Mouse (Mus musculus) liver, postnatal 0 days (tissue): ENCODE results near the gene Sema6b. TPM values are rescaled to one million over a fixed set of nuclear protein-coding genes. Genes with fewer than 3 reads are reported as not detected.
"Not testable (repeated sequence)": the region's sequence is repeated elsewhere in the genome, so short reads cannot be mapped to it uniquely, and the experiment has no call there.

ENCODE experiments used
- ATAC-seq: fragments of 200-750 bp; cut with Nextera tagmentation; 2 replicates; pipeline ENCODE4 v1.8.0; 2017; ENCODE audit warnings: mild to moderate bottlenecking, moderate library complexity
- DNase-seq: peaks from one replicate; pipeline ENCODE4 v3.0.0-alpha.2; 2016
- H3K27ac ChIP-seq: fragments of 300-500 bp; sonication (generic); 2 replicates; pipeline ENCODE4 v1.5.1; 2014; ENCODE audit warnings: antibody characterized with exemption, moderate library complexity, mild to moderate bottlenecking, low read depth
- H3K27me3 ChIP-seq: fragments of 300-500 bp; sonication (generic); 2 replicates; pipeline ENCODE4 v1.6.1; 2014; ENCODE audit warnings: low read length, control low read depth, mixed read lengths; ENCODE audit not compliant: insufficient read depth
- H3K36me3 ChIP-seq: fragments of 300-500 bp; sonication (generic); replicated peaks from 2 replicates; pipeline ENCODE4 v1.6.1; 2014; ENCODE audit warnings: mild to moderate bottlenecking, control low read depth, low read length, moderate library complexity, mixed read lengths; ENCODE audit not compliant: insufficient read depth
- H3K4me1 ChIP-seq: fragments of 300-500 bp; sonication (generic); 2 replicates; pipeline ENCODE4 v1.6.1; 2014; ENCODE audit warnings: antibody characterized with exemption, mild to moderate bottlenecking, control low read depth; ENCODE audit not compliant: insufficient read depth
- H3K4me2 ChIP-seq: fragments of 300-500 bp; sonication (generic); 2 replicates; pipeline ENCODE4 v1.6.1; 2014; ENCODE audit warnings: low read depth, mild to moderate bottlenecking, low read length, moderate library complexity, mixed read lengths
- H3K4me3 ChIP-seq: fragments of 300-500 bp; sonication (generic); 2 replicates; pipeline ENCODE4 v1.5.1; 2014; ENCODE audit warnings: low read depth, low read length
- H3K9ac ChIP-seq: fragments of 300-500 bp; sonication (generic); replicated peaks from 2 replicates; pipeline ENCODE4 v1.6.1; 2014; ENCODE audit warnings: mild to moderate bottlenecking, moderate library complexity
- H3K9me3 ChIP-seq: fragments of 300-500 bp; sonication (generic); 2 replicates; pipeline ENCODE4 v1.6.1; 2016; ENCODE audit warnings: mild to moderate bottlenecking, control low read depth, low read length, mixed read lengths
- CTCF ChIP-seq: sonication (generic); IDR thresholded peaks from 2 replicates; pipeline ENCODE4 v1.5.1; 2016; ENCODE audit warnings: antibody characterized with exemption, low read depth
- EP300 ChIP-seq: IDR thresholded peaks from 2 replicates; pipeline ENCODE4 v1.6.1; 2016; ENCODE audit warnings: antibody characterized with exemption, low read depth, mild to moderate bottlenecking
- WGBS: fragments of 180-500 bp; shearing (Covaris S2); extraction: QIAGEN DNeasy Blood & Tissue Kit; methylation state at CpG from one replicate; pipeline ENCODE4 v1.1.7; 2014; ENCODE audit not compliant: insufficient replicate concordance; 5-methylcytosine and 5-hydroxymethylcytosine counted together
- polyA plus RNA-seq: library from polyadenylated mRNA; unstranded; fragments of >200 nt; fragmentation: Nextera tagmentation; extraction: Ambion mirVana; gene quantifications from 2 replicates; pipeline ENCODE4 v1.2.1, GENCODE M21; 2015

Sema6b gene
- polyA plus RNA-seq, 1 experiment from 2014 or later = 0.56 TPM

- H3K4me1 ChIP-seq = no peaks in the 10 kb centered on the region
- H3K36me3 ChIP-seq = peaks cover 23% of the 10 kb centered on the region
- TF ChIP-seq EP300 (no peak), CTCF (no peak)
- DNase-seq (no peak), ATAC-seq (no peak)
- H3K27ac ChIP-seq = no peak overlapping the region
- WGBS = 96% methylated on average over 1 of the region's 1 CpGs
- no peaks in the 10 kb centered on the region for H3K9me3 ChIP-seq
- no peaks in the 10 kb centered on the region for H3K27me3 ChIP-seq
- no peak overlapping the region for H3K9ac ChIP-seq
- H3K4me2 ChIP-seq = no peak overlapping the region
- H3K4me3 ChIP-seq = no peak overlapping the region
Observed at GRCm38 (mm10) chr17:56092794-56093193, 47.3 kb downstream of the Sema6b start.

- Histone ChIP-seq H3K4me1 (no peaks in the 10 kb centered on the region), H3K36me3 (peaks cover 20% of the 10 kb centered on the region), H3K9me3 (no peaks in the 10 kb centered on the region), H3K4me2 (no peak overlapping the region), H3K27ac (no peak overlapping the region), H3K27me3 (no peaks in the 10 kb centered on the region), H3K9ac (no peak overlapping the region), H3K4me3 (no peak overlapping the region)
- no peak for DNase-seq
- no peak for TF ChIP-seq CTCF
- no peak for TF ChIP-seq EP300
- 94% methylated on average over 1 of the region's 1 CpGs for WGBS
- no peak for ATAC-seq
Observed at GRCm38 (mm10) chr17:56092312-56092711, 47.8 kb downstream of the Sema6b start.

- H3K4me1 ChIP-seq = peaks cover 20% of the 10 kb centered on the region
- peak overlapping the region; percentile 99 for H3K4me2 ChIP-seq
- peak overlapping the region; percentile 82 for H3K4me3 ChIP-seq
- WGBS = 16% methylated on average over 8 of the region's 8 CpGs
- DNase-seq (peak; percentile 38), ATAC-seq (no peak)
- H3K27me3 ChIP-seq = no peaks in the 10 kb centered on the region
- no peak overlapping the region for H3K27ac ChIP-seq
- TF ChIP-seq EP300 (no peak), CTCF (no peak)
- H3K36me3 ChIP-seq = peaks cover 10% of the 10 kb centered on the region
- H3K9ac ChIP-seq = peak overlapping the region; percentile 91
- H3K9me3 ChIP-seq = no peaks in the 10 kb centered on the region
Observed at GRCm38 (mm10) chr17:56080781-56081585, 59.2 kb downstream of the Sema6b start.

GRCm38 (mm10) chr17:56079921-56080320 is 60.2 kb downstream of the Sema6b start:
- DNase-seq = peak; percentile 38
- ATAC-seq = no peak
- H3K36me3 ChIP-seq = peaks cover 10% of the 10 kb centered on the region
- peak overlapping the region; percentile 99 for H3K4me2 ChIP-seq
- peak overlapping the region; percentile 91 for H3K9ac ChIP-seq
- H3K4me3 ChIP-seq = peak overlapping the region; percentile 82
- peaks cover 27% of the 10 kb centered on the region for H3K4me1 ChIP-seq
- WGBS = under 1% methylated on average over 11 of the region's 11 CpGs
- H3K9me3 ChIP-seq = no peaks in the 10 kb centered on the region
- peak overlapping the region; percentile 88 for H3K27ac ChIP-seq
- TF ChIP-seq EP300 (no peak), CTCF (no peak)
- no peaks in the 10 kb centered on the region for H3K27me3 ChIP-seq

- Histone ChIP-seq H3K9me3 (no peaks in the 10 kb centered on the region), H3K27ac (peak within 1 kb of the TSS; percentile 89), H3K36me3 (peaks cover 7% of the 10 kb centered on the region), H3K4me2 (peak within 1 kb of the TSS; percentile 99), H3K4me1 (peaks cover 30% of the 10 kb centered on the region), H3K4me3 (peak within 1 kb of the TSS; percentile 82), H3K27me3 (no peaks in the 10 kb centered on the region), H3K9ac (peak within 1 kb of the TSS; percentile 91)
- DNase-seq = peak; percentile 99
- 0% methylated on average over 59 of the region's 61 CpGs for WGBS
- peak; percentile 89 for ATAC-seq
- TF ChIP-seq EP300 (peak; percentile 64; the same call in 1 of the 2 replicates), CTCF (no peak)
Observed at GRCm38 (mm10) chr17:56078880-56079795, 61.0 kb downstream of the Sema6b start, which contains the start of gene Hdgfl2. Gene Hdgfl2 (plus strand): TSS chr17:56079634.

GRCm38 (mm10) chr17:56078361-56078760 is 61.8 kb downstream of the Sema6b start:
- peaks cover 35% of the 10 kb centered on the region for H3K4me1 ChIP-seq
- 58% methylated on average over 9 of the region's 9 CpGs for WGBS
- ATAC-seq, DNase-seq, H3K27me3 ChIP-seq, H3K36me3 ChIP-seq, H3K9me3 ChIP-seq: not testable (repeated sequence)
- peak overlapping the region; percentile 66 for H3K4me2 ChIP-seq
- H3K9ac ChIP-seq = 0 out of 2 replicates have a peak overlapping the region, but pooled peaks have one; percentile 38
- peak overlapping the region; percentile 89 for H3K27ac ChIP-seq
- H3K4me3 ChIP-seq = peak overlapping the region; percentile 42
